Mouse (Mus musculus) lung, postnatal 0 days (tissue): ENCODE measurements around the gene Smcp.

Experiments used
- CTCF ChIP-seq: IDR thresholded peaks from 2 replicates; pipeline ENCODE4 v1.5.1; 2016; ENCODE audit warnings: antibody characterized with exemption, mild to moderate bottlenecking
- EP300 ChIP-seq: IDR thresholded peaks from 2 replicates; pipeline ENCODE4 v1.6.1; 2016; ENCODE audit warnings: antibody characterized with exemption, mild to moderate bottlenecking, control low read depth

- TF ChIP-seq CTCF (no peak), EP300 (no peak)
These were observed 9.6 kb upstream of the Smcp start for GRCm38 (mm10) chr3:92598429-92598828.
